Mouse (Mus musculus) liver, adult 2 months (tissue): ENCODE data around the gene Mier1. TPM values are rescaled to one million over a fixed set of nuclear protein-coding genes. Genes with fewer than 3 reads are reported as not detected.

Experiments
- DNase-seq: peaks from one replicate; pipeline ENCODE4 v3.0.0-alpha.2; 2011; ENCODE audit warnings: low read depth, low spot score; ENCODE audit errors: extremely low read depth
- H3K27ac ChIP-seq: fragments of 200-500 bp; replicated peaks from 2 replicates; pipeline ENCODE4 v1.5.1; 2012; ENCODE audit warnings: low read depth, mild to moderate bottlenecking, control low read depth, inconsistent platforms, low read length; ENCODE audit not compliant: insufficient read depth
- H3K27me3 ChIP-seq: fragments of 200-500 bp; 2 replicates; pipeline ENCODE4 v1.6.1; 2012; ENCODE audit warnings: mild to moderate bottlenecking, moderate library complexity, low read length, inconsistent platforms; ENCODE audit not compliant: control insufficient read depth, insufficient read depth
- H3K36me3 ChIP-seq: fragments of 200-500 bp; 2 replicates; pipeline ENCODE4 v1.6.1; 2012; ENCODE audit warnings: low read length, inconsistent platforms; ENCODE audit not compliant: control insufficient read depth, insufficient read depth
- H3K4me1 ChIP-seq: fragments of 200-500 bp; 2 replicates; pipeline ENCODE4 v1.6.1; 2011; ENCODE audit warnings: low read length; ENCODE audit not compliant: control insufficient read depth, insufficient read depth
- H3K4me3 ChIP-seq: fragments of 200-500 bp; 2 replicates; pipeline ENCODE4 v1.5.1; 2011; ENCODE audit warnings: low read depth, mild to moderate bottlenecking, control low read depth, low read length, moderate library complexity; ENCODE audit not compliant: insufficient read depth
- H3K79me2 ChIP-seq: fragments of 200-500 bp; 2 replicates; pipeline ENCODE4 v1.6.1; 2012; ENCODE audit warnings: inconsistent platforms, mild to moderate bottlenecking, low read length, moderate library complexity; ENCODE audit not compliant: control insufficient read depth, insufficient read depth
- H3K9ac ChIP-seq: fragments of 200-500 bp; 2 replicates; pipeline ENCODE4 v1.6.1; 2012; ENCODE audit warnings: low read depth, mild to moderate bottlenecking, control low read depth, inconsistent platforms, low read length
- CTCF ChIP-seq: fragments of 200-500 bp; IDR thresholded peaks from 2 replicates; pipeline ENCODE4 v1.5.1; 2011; ENCODE audit warnings: low read depth, low read length, control low read depth
- POLR2A ChIP-seq: fragments of 200-500 bp; IDR thresholded peaks from 2 replicates; pipeline ENCODE4 v1.6.1; 2011; ENCODE audit warnings: low read length, control low read depth; ENCODE audit not compliant: insufficient read depth; ENCODE audit errors: extremely low read depth
- WGBS: fragments of 180-500 bp; shearing (Covaris S2); methylation state at CpG from one replicate; pipeline ENCODE4 v1.1.7; 2018; 5-methylcytosine and 5-hydroxymethylcytosine counted together
- polyA plus RNA-seq: library from polyadenylated mRNA; depleted of rRNA; stranded (reverse); fragments of >200 nt; gene quantifications from 2 replicates; pipeline ENCODE4 v1.2.3, GENCODE M21; 2012; rRNA removed
- total RNA-seq: library from RNA; depleted of rRNA; stranded (reverse); fragments of >200 nt; gene quantifications from 2 replicates; pipeline ENCODE4 v1.2.3, GENCODE M21; 2014; rRNA removed

The Mier1 gene
- total and polyA plus RNA-seq, 2 experiments, result 7.3 to 25.4 TPM

DNA sequence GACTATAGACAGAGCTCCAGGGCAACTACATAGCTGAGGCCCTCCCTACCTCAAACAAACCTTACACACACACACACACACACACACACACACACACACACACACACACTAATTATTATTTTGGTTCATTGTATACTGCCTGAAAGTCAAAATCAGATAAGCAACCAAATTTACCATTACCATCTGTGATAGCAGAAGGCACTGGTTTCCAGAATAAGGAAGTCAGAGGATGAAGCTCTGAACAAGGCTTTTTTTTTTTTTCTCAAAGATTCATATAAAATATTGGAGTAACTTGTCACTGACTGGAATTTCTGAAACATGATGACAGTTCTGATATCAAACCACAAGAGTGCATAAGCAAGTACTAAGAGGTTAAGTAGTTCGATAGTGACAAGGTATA, 94.4 kb downstream of the Mier1 start:
- TF ChIP-seq POLR2A (no peak), CTCF (no peak)
- Histone ChIP-seq H3K4me1 (peaks cover 3% of the 10 kb centered on the region), H3K27me3 (no peaks in the 10 kb centered on the region), H3K27ac (no peak overlapping the region), H3K36me3 (peaks cover 71% of the 10 kb centered on the region), H3K9ac (no peak overlapping the region), H3K79me2 (no peaks in the 10 kb centered on the region; the same call in 1 of the 2 replicates), H3K4me3 (no peak overlapping the region)
- WGBS, result 92% methylated on average over 1 of the region's 1 CpGs
- no peak for DNase-seq

DNA sequence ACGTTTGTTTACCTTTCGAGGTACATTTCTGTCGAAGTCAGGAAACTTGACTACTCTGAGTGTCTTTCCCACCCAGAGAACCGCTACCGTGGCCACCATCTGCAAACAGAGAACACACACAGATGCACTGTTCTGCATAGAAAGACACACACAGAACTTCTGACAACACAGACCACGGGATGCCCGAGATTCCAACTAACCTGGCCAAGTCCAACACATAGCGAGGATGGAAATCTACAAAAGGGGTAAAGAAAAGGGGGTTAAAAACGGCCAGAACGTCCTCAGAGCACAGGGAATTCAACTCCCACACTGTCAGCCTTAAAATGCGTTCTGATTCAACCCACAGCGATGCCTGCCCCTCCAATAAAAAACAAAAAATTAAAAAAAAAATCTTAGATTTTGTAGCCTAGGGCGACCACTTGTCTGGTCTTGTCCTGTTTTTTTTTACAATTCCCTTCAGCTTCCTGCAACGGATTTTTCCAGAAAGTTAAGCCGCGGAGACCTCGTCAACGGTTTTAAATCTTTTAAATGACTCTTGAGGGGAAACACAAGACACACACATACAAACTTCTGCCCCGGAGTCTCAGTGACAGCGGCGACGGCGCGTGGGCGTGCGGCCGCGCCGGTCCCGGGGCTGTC, 99.8 kb downstream of the Mier1 start:
- peaks cover 8% of the 10 kb centered on the region; the same call in 1 of the 2 replicates for H3K79me2 ChIP-seq
- peaks cover 29% of the 10 kb centered on the region for H3K36me3 ChIP-seq
- WGBS, result 3% methylated on average over 30 of the region's 30 CpGs
- peak; percentile 45 for DNase-seq
- peak overlapping the region; percentile 69 for H3K4me3 ChIP-seq
- H3K4me1 ChIP-seq, result peaks cover 9% of the 10 kb centered on the region
- no peaks in the 10 kb centered on the region for H3K27me3 ChIP-seq
- peak overlapping the region; percentile 93 for H3K27ac ChIP-seq
- H3K9ac ChIP-seq, result peak overlapping the region; percentile 98
- TF ChIP-seq POLR2A (no peak), CTCF (no peak)

DNA sequence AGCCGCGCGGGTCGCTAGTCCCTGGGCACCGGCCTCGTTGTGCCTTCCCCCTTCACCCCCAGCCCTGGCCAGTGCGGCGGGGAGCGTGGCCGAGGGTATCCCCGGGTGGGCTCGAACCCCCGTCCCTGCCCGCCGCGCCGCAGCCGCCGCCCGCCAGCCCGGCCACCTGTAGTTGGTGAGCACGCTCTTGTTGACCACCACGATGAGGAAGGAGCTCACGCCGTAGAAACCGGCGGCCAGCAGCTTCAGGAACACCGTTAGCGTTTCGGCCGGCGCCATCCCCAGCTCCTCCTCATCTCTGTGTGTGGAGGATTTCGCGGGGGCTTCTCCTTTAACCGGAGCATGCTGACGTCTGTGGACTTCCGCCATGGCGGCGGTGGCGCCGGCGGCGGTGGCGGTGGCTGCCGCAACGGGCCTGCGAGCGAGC, 100.3 kb downstream of the Mier1 start:
- 2% methylated on average over 48 of the region's 48 CpGs for WGBS
- H3K36me3 ChIP-seq, result peaks cover 23% of the 10 kb centered on the region
- H3K27ac ChIP-seq, result peak overlapping the region; percentile 93
- no peak for TF ChIP-seq CTCF
- TF ChIP-seq POLR2A, result 0 out of 2 replicates have a peak, but pooled peaks have one; percentile 45
- peak overlapping the region; percentile 98 for H3K9ac ChIP-seq
- peak; percentile 18 for DNase-seq
- H3K4me3 ChIP-seq, result peak overlapping the region; percentile 69
- H3K79me2 ChIP-seq, result peaks cover 8% of the 10 kb centered on the region; the same call in 1 of the 2 replicates
- no peaks in the 10 kb centered on the region for H3K27me3 ChIP-seq
- peaks cover 9% of the 10 kb centered on the region for H3K4me1 ChIP-seq

Other genes with a start within 250 kb of the Mier1 start
- gene Tctex1d1, start 135.8 kb upstream of the Mier1 start, total RNA-seq, result not detected in 2 replicates
- not detected in 2 replicates for gene Tctex1d1, start 135.8 kb upstream of the Mier1 start, polyA plus RNA-seq
- gene Insl5, start 87.5 kb upstream of the Mier1 start, total RNA-seq, result not detected in 2 replicates
- gene Insl5, start 87.5 kb upstream of the Mier1 start, polyA plus RNA-seq, result not detected in 2 replicates
- 0.46 and 0.74 TPM in 2 replicates for gene Wdr78, start 165 bp downstream of the Mier1 start, total RNA-seq
- gene Wdr78, start 165 bp downstream of the Mier1 start, polyA plus RNA-seq, result 0.10 and 0.22 TPM in 2 replicates
- gene Slc35d1, start 100.8 kb downstream of the Mier1 start, total RNA-seq, result 27.8 and 37.1 TPM in 2 replicates
- gene Slc35d1, start 100.8 kb downstream of the Mier1 start, polyA plus RNA-seq, result 29.1 TPM in 2 replicates
- not detected in 2 replicates for gene 4921539E11Rik, start 176.5 kb downstream of the Mier1 start, total RNA-seq
- gene 4921539E11Rik, start 176.5 kb downstream of the Mier1 start, polyA plus RNA-seq, result not detected in 2 replicates
- gene Oma1, start 199.4 kb downstream of the Mier1 start, total RNA-seq, result 16.0 and 16.6 TPM in 2 replicates
- gene Oma1, start 199.4 kb downstream of the Mier1 start, polyA plus RNA-seq, result 12.3 and 14.2 TPM in 2 replicates